Mouse (Mus musculus) stomach, postnatal 0 days (tissue): ENCODE data around the gene Flnb. TPM values are rescaled to one million over a fixed set of nuclear protein-coding genes. Genes with fewer than 3 reads are reported as not detected.

Experiments used
- ATAC-seq: fragments of 200-750 bp; cut with Nextera tagmentation; 2 replicates; pipeline ENCODE4 v1.8.0; 2017; ENCODE audit not compliant: low FRiP score, low TSS enrichment
- DNase-seq: peaks from one replicate; pipeline ENCODE4 v3.0.0-alpha.2; 2016; ENCODE audit warnings: low spot score
- H3K27ac ChIP-seq: fragments of 300-500 bp; sonication (generic); replicated peaks from 2 replicates; pipeline ENCODE4 v1.5.1; 2014; ENCODE audit warnings: mild to moderate bottlenecking, control low read depth
- H3K27me3 ChIP-seq: fragments of 300-500 bp; sonication (generic); 2 replicates; pipeline ENCODE4 v1.6.1; 2014; ENCODE audit warnings: low read length; ENCODE audit not compliant: control insufficient read depth, insufficient read depth
- H3K36me3 ChIP-seq: fragments of 300-500 bp; sonication (generic); 2 replicates; pipeline ENCODE4 v1.6.1; 2014; ENCODE audit warnings: low read length, mixed read lengths; ENCODE audit not compliant: control insufficient read depth, insufficient read depth
- H3K4me1 ChIP-seq: fragments of 300-500 bp; sonication (generic); replicated peaks from 2 replicates; pipeline ENCODE4 v1.6.1; 2014; ENCODE audit warnings: antibody characterized with exemption; ENCODE audit not compliant: control insufficient read depth, insufficient read depth
- H3K4me2 ChIP-seq: fragments of 300-500 bp; sonication (generic); replicated peaks from 2 replicates; pipeline ENCODE4 v1.6.1; 2014; ENCODE audit warnings: low read depth, mild to moderate bottlenecking, control low read depth, moderate library complexity
- H3K4me3 ChIP-seq: fragments of 300-500 bp; sonication (generic); 2 replicates; pipeline ENCODE4 v1.5.1; 2014; ENCODE audit warnings: low read depth, low read length, control low read depth
- H3K9ac ChIP-seq: fragments of 300-500 bp; sonication (generic); 2 replicates; pipeline ENCODE4 v1.6.1; 2014; ENCODE audit warnings: mild to moderate bottlenecking, low read length, control low read depth, mixed read lengths
- H3K9me3 ChIP-seq: fragments of 300-500 bp; sonication (generic); 2 replicates; pipeline ENCODE4 v1.6.1; 2016; ENCODE audit warnings: low read length; ENCODE audit not compliant: control insufficient read depth
- CTCF ChIP-seq: IDR thresholded peaks from 2 replicates; pipeline ENCODE4 v1.5.1; 2016; ENCODE audit warnings: antibody characterized with exemption, low read depth, mild to moderate bottlenecking, moderate library complexity
- EP300 ChIP-seq: optimal IDR thresholded peaks from 2 replicates; pipeline ENCODE3; 2016; ENCODE audit warnings: antibody characterized with exemption
- WGBS: fragments of 180-500 bp; shearing (Covaris S2); extraction: QIAGEN DNeasy Blood & Tissue Kit; methylation state at CpG from one replicate; pipeline ENCODE4 v1.1.7; 2014; 5-methylcytosine and 5-hydroxymethylcytosine counted together
- polyA plus RNA-seq: library from polyadenylated mRNA; unstranded; fragments of >200 nt; fragmentation: Nextera tagmentation; extraction: Ambion mirVana; gene quantifications from 2 replicates; pipeline ENCODE4 v1.2.1, GENCODE M21; 2015

Gene Flnb
- polyA plus RNA-seq, 1 experiment from 2014 or later, result 8.3 TPM

DNA sequence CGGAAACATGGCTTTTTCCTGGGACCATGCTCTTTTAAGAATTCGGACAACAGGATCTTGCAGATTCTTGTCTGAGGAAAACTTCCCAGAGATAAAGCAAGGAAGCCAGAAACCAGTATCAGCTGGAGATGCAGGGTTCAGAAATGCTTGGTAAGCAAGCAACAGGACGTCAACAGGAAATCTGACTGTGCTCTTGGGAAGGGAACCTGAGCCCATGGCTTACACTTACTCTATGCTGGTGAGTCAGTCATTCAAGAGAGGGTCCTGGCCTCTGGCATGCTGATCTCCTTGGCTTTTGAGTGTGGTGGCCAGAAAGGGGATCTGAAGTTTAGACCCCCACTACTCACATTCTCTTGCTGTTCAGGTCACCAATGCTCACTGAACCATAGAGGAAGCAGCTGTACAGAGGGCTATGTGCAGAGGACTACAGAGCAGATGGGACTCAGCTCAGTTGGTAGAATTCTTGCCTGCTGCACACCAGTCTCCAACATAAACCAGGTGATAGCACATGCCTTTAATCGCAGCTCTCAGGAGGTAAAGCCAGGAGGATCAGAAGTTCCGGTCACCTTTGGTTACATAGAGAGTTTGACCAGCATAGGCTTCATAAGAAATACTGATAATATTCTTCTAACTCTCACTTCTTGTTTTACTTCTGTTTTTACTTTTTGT lies 173.5 kb downstream of the Flnb start:
- TF ChIP-seq EP300 (no peak), CTCF (no peak)
- Histone ChIP-seq H3K36me3 (no peaks in the 10 kb centered on the region), H3K9ac (no peak overlapping the region), H3K27ac (no peak overlapping the region), H3K4me2 (no peak overlapping the region), H3K9me3 (no peaks in the 10 kb centered on the region), H3K27me3 (no peaks in the 10 kb centered on the region), H3K4me1 (no peaks in the 10 kb centered on the region), H3K4me3 (no peak overlapping the region)
- no peak for ATAC-seq
- WGBS, result 77% methylated on average over 5 of the region's 5 CpGs
- DNase-seq, result no peak

DNA sequence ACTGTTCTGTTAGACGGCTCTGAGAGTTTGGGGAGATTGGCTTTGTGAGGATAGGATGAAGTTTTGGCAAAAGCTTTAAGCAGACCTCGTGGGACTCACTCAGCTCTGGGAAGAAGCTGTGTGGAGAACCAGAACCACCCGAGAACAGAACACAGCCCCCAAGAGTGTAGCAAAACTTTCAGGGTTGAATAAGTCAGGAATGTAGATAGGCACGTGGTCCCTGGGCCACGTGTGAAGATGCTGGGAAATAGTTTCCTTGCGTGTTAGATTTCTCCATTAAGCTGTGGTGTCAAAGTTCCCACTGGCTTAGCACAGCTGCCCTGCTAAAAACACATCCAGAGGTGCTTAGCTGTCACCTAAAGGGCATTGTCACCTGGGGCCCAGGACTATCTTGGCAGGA lies 174.4 kb downstream of the Flnb start:
- H3K9me3 ChIP-seq, result no peaks in the 10 kb centered on the region
- no peak overlapping the region for H3K9ac ChIP-seq
- ATAC-seq, result no peak
- H3K4me1 ChIP-seq, result no peaks in the 10 kb centered on the region
- no peak overlapping the region for H3K4me2 ChIP-seq
- H3K27ac ChIP-seq, result no peak overlapping the region
- WGBS, result 58% methylated on average over 6 of the region's 6 CpGs
- TF ChIP-seq CTCF (no peak), EP300 (no peak)
- no peak overlapping the region for H3K4me3 ChIP-seq
- no peaks in the 10 kb centered on the region for H3K27me3 ChIP-seq
- DNase-seq, result no peak
- H3K36me3 ChIP-seq, result no peaks in the 10 kb centered on the region

DNA sequence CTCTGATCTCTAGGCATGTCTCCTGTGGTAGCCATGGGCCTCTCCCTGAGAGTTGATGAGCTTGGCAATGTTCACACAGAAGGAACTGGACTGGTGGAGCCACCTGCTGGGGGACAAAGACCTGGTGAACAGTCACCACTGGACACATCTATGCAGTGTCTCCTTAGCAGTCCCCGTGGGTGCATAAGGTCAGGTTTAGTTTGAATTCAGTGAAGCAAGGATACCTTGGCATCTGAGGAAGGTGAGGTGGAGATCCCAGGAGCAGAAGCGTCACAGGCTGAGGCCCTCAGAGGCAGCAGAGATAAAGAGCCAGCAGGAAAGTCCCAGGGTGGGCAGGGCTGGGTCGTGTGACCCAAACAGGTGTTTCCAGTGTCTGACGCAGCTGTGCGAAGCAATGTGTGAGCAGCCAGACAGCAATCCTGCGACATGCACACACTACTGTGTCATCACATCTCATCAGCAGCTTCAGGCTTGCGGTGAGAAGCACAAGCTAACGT lies 176.6 kb downstream of the Flnb start, which contains the start of gene Dnase1l3:
TSS of gene Dnase1l3 (minus strand) at position 303 of the 497 bp plus-strand sequence.
- Histone ChIP-seq H3K27me3 (no peaks in the 10 kb centered on the region), H3K4me3 (no peak within 1 kb of the TSS), H3K36me3 (no peaks in the 10 kb centered on the region), H3K4me2 (no peak within 1 kb of the TSS), H3K9me3 (no peaks in the 10 kb centered on the region), H3K4me1 (no peaks in the 10 kb centered on the region), H3K9ac (no peak within 1 kb of the TSS), H3K27ac (no peak within 1 kb of the TSS)
- DNase-seq (peak; percentile 62), ATAC-seq (peak; percentile 60)
- no peak for TF ChIP-seq EP300
- peak; percentile 75 for TF ChIP-seq CTCF
- whole genome bisulfite sequencing, result 45% methylated on average over 8 of the region's 8 CpGs

DNA sequence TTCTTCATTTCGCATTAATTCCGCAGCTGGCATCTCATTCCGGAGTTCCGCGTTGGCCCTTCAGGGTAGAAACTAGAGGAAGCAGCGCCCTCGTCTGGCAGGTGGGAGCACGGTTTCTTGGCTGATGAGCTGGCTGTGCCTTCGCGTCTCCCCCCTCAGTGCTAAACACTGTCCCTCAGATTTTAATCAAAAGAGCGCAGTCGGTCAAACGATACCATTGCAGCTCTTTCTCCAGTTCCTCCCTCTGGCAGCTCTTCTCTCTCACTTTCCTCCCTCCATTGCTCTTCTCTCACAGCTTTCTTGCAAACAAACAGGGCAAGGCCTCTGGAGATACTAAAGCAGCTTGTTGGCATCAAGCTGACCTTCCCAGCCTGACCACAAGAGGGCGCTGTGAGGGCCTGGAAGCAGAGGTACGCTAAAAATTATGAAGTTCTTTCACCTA lies 179.5 kb downstream of the Flnb start:
- WGBS, result 2% methylated on average over 15 of the region's 15 CpGs

DNA sequence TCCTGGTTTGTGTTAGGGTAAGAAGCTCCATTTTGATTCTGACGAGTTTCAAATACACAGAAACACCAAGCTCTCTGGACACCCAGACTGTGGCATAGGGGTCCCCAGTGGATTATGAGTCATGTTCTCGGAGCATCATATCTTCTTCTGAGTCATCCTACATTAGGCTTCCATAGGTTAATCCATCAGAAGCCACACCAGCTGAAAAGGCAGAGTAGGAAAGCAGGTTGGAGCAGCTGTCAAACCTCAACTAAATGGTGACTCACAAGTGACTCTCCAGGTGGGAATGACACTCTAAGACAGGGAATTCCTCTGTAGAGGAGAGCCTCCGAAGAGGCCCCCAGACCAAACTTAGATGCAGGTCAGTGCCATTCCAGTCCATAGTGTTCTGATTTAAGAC lies 181.3 kb downstream of the Flnb start:
- no peak overlapping the region for H3K4me2 ChIP-seq
- H3K4me1 ChIP-seq, result no peaks in the 10 kb centered on the region
- DNase-seq (no peak), ATAC-seq (peak; percentile 53; the same call in 1 of the 2 replicates)
- no peak overlapping the region for H3K4me3 ChIP-seq
- H3K36me3 ChIP-seq, result no peaks in the 10 kb centered on the region
- TF ChIP-seq CTCF, result no peak
- TF ChIP-seq EP300, result peak; percentile 86
- H3K27ac ChIP-seq, result peak overlapping the region; percentile 77; the same call in 1 of the 2 replicates
- H3K9ac ChIP-seq, result no peak overlapping the region
- H3K9me3 ChIP-seq, result no peaks in the 10 kb centered on the region
- no peaks in the 10 kb centered on the region for H3K27me3 ChIP-seq
- WGBS, result 64% methylated on average over 3 of the region's 3 CpGs

More for the DNA sequence above, 179.5 kb downstream of the Flnb start:
- H3K4me1 ChIP-seq, result no peaks in the 10 kb centered on the region
- H3K4me3 ChIP-seq, result 0 out of 2 replicates have a peak overlapping the region, but pooled peaks have one; percentile 17
- DNase-seq, result peak; percentile 91
- no peaks in the 10 kb centered on the region for H3K9me3 ChIP-seq
- no peaks in the 10 kb centered on the region for H3K27me3 ChIP-seq
- H3K9ac ChIP-seq, result peak overlapping the region; percentile 38; the same call in 1 of the 2 replicates
- H3K27ac ChIP-seq, result no peak overlapping the region
- H3K4me2 ChIP-seq, result peak overlapping the region; percentile 45
- no peaks in the 10 kb centered on the region for H3K36me3 ChIP-seq
- ATAC-seq, result peak; percentile 50; the same call in 1 of the 2 replicates
- no peak for TF ChIP-seq EP300
- TF ChIP-seq CTCF, result peak; percentile 78

DNA sequence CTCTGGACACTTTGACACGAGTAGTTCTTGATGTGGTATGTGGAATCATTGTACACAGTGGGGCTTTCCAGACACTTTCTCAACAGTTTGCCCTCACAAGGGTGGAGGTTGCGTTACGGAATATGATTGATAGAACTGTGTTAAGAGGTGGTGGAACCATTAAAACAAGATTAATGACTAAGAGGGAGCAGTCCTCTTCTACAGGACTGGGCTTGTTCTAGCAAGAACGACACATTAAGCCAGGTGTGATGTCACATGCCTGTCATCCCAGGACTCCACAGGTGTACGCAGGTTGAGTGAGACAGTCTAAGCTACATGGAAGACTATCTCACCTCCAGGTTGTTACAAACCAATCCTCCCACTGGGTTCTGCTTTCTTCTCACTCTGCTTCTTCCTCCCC lies 181.7 kb downstream of the Flnb start:
- H3K36me3 ChIP-seq, result no peaks in the 10 kb centered on the region
- DNase-seq (no peak), ATAC-seq (peak; percentile 51)
- H3K9ac ChIP-seq, result no peak overlapping the region
- H3K4me2 ChIP-seq, result no peak overlapping the region
- no peaks in the 10 kb centered on the region for H3K27me3 ChIP-seq
- TF ChIP-seq CTCF (no peak), EP300 (peak; percentile 29)
- H3K4me1 ChIP-seq, result no peaks in the 10 kb centered on the region
- WGBS, result 51% methylated on average over 5 of the region's 5 CpGs
- H3K9me3 ChIP-seq, result no peaks in the 10 kb centered on the region
- peak overlapping the region; percentile 77; the same call in 1 of the 2 replicates for H3K27ac ChIP-seq
- no peak overlapping the region for H3K4me3 ChIP-seq
